Mouse (Mus musculus): ENCODE measurements around the gene Nek6.

- TF ChIP-seq CTCF (IDR thresholded peaks at IDR 0.05; ENCODE audit: low read depth) (no peak), EP300 (IDR thresholded peaks at IDR 0.05; ENCODE audit: low read depth) (no peak)
Observed at GRCm38 (mm10) chr2:38552004-38552443, 40.6 kb downstream of the Nek6 start.

Measured in liver, embryonic 14.5 days (tissue).